Mouse (Mus musculus): ENCODE results near the gene Ccnd3. TPM values are rescaled to one million over a fixed set of nuclear protein-coding genes. Genes with fewer than 3 reads are reported as not detected.
"Not testable (repeated sequence)": the region's sequence is repeated elsewhere in the genome, so short reads cannot be mapped to it uniquely, and the experiment has no call there.

Ccnd3 gene
- polyA plus RNA-seq, 1 experiment from 2014 or later: 18.7 TPM

GRCm38 (mm10) chr17:47610849-47611660, 106.2 kb downstream of the Ccnd3 start, which contains the start of the genes Bysl, Med20 and Gm20517:
Bysl (minus strand) TSS chr17:47611492.
Med20 (plus strand) TSS chr17:47611582.
Gm20517 (plus strand) TSS chr17:47611589.
- Histone ChIP-seq H3K79me2 (ENCODE audit: inconsistent target) (peaks cover 79% of the 10 kb centered on the region), H3K4me3 (ENCODE audit: inconsistent target) (peak within 1 kb of the TSS; percentile 99), H3K27ac (peak within 1 kb of the TSS; percentile 73), H3K36me3 (ENCODE audit: inconsistent target) (peaks cover 3% of the 10 kb centered on the region; the same call in 1 of the 2 replicates)
- WGBS (ENCODE audit: missing documents): under 1% methylated on average over 59 of the region's 59 CpGs

GRCm38 (mm10) chr17:47611661-47611982, 106.8 kb downstream of the Ccnd3 start:
- peaks cover 3% of the 10 kb centered on the region; the same call in 1 of the 2 replicates for H3K36me3 ChIP-seq (ENCODE audit: inconsistent target)
- peaks cover 84% of the 10 kb centered on the region for H3K79me2 ChIP-seq (ENCODE audit: inconsistent target)
- H3K27ac ChIP-seq: peak overlapping the region; percentile 73
- H3K4me3 ChIP-seq (ENCODE audit: inconsistent target): peak overlapping the region; percentile 99
- WGBS (ENCODE audit: missing documents): 0% methylated on average over 13 of the region's 13 CpGs

GRCm38 (mm10) chr17:47614018-47614417, 109.2 kb downstream of the Ccnd3 start:
- peaks cover 18% of the 10 kb centered on the region; the same call in 1 of the 2 replicates for H3K36me3 ChIP-seq (ENCODE audit: inconsistent target)

GRCm38 (mm10) chr17:47616119-47616518, 111.3 kb downstream of the Ccnd3 start:
- 97% methylated on average over 8 of the region's 8 CpGs for WGBS (ENCODE audit: missing documents)
- H3K79me2 ChIP-seq (ENCODE audit: inconsistent target): peaks cover 90% of the 10 kb centered on the region
- H3K27ac ChIP-seq: no peak overlapping the region
- H3K4me3 ChIP-seq (ENCODE audit: inconsistent target): no peak overlapping the region
- H3K36me3 ChIP-seq (ENCODE audit: inconsistent target): peaks cover 26% of the 10 kb centered on the region; the same call in 1 of the 2 replicates

More at GRCm38 (mm10) chr17:47614018-47614417, 109.2 kb downstream of the Ccnd3 start:
- no peak overlapping the region for H3K4me3 ChIP-seq (ENCODE audit: inconsistent target)
- no peak overlapping the region for H3K27ac ChIP-seq
- peaks cover 88% of the 10 kb centered on the region for H3K79me2 ChIP-seq (ENCODE audit: inconsistent target)
- WGBS (ENCODE audit: missing documents): 90% methylated on average over 1 of the region's 1 CpGs

- WGBS (ENCODE audit: missing documents): 88% methylated on average over 4 of the region's 4 CpGs
- H3K36me3 ChIP-seq (ENCODE audit: inconsistent target): peaks cover 26% of the 10 kb centered on the region; the same call in 1 of the 2 replicates
- no peak overlapping the region for H3K4me3 ChIP-seq (ENCODE audit: inconsistent target)
- no peak overlapping the region for H3K27ac ChIP-seq
- H3K79me2 ChIP-seq (ENCODE audit: inconsistent target): peaks cover 86% of the 10 kb centered on the region
Measured at GRCm38 (mm10) chr17:47616652-47617051, 111.8 kb downstream of the Ccnd3 start.

GRCm38 (mm10) chr17:47617605-47618307, 112.9 kb downstream of the Ccnd3 start:
- Histone ChIP-seq H3K79me2 (ENCODE audit: inconsistent target) (peaks cover 82% of the 10 kb centered on the region), H3K36me3 (ENCODE audit: inconsistent target) (peaks cover 33% of the 10 kb centered on the region), H3K27ac (no peak overlapping the region), H3K4me3 (ENCODE audit: inconsistent target) (no peak overlapping the region)
- WGBS (ENCODE audit: missing documents): 94% methylated on average over 9 of the region's 9 CpGs

- Histone ChIP-seq H3K27ac (no peak overlapping the region), H3K4me3 (ENCODE audit: inconsistent target) (no peak overlapping the region), H3K36me3 (ENCODE audit: inconsistent target) (peaks cover 43% of the 10 kb centered on the region), H3K79me2 (ENCODE audit: inconsistent target) (peaks cover 82% of the 10 kb centered on the region)
- WGBS (ENCODE audit: missing documents): 98% methylated on average over 13 of the region's 13 CpGs
Measured at GRCm38 (mm10) chr17:47618556-47619311, 113.9 kb downstream of the Ccnd3 start.

- 91% methylated on average over 14 of the region's 14 CpGs for WGBS (ENCODE audit: missing documents)
- H3K4me3 ChIP-seq (ENCODE audit: inconsistent target): no peak overlapping the region
- H3K79me2 ChIP-seq (ENCODE audit: inconsistent target): peaks cover 39% of the 10 kb centered on the region
- H3K27ac ChIP-seq: no peak overlapping the region
- peaks cover 37% of the 10 kb centered on the region for H3K36me3 ChIP-seq (ENCODE audit: inconsistent target)
Measured at GRCm38 (mm10) chr17:47622912-47623554, 118.2 kb downstream of the Ccnd3 start.

GRCm38 (mm10) chr17:47624572-47624971, 119.7 kb downstream of the Ccnd3 start:
- H3K36me3 ChIP-seq (ENCODE audit: inconsistent target): peaks cover 26% of the 10 kb centered on the region
- 100% methylated on average over 1 of the region's 5 CpGs for WGBS (ENCODE audit: missing documents)
- H3K27ac ChIP-seq; H3K4me3 ChIP-seq (ENCODE audit: inconsistent target): not testable (repeated sequence)
- peaks cover 24% of the 10 kb centered on the region; the same call in 1 of the 2 replicates for H3K79me2 ChIP-seq (ENCODE audit: inconsistent target)

- WGBS (ENCODE audit: missing documents): 94% methylated on average over 2 of the region's 2 CpGs
- Histone ChIP-seq H3K4me3 (ENCODE audit: inconsistent target) (no peak overlapping the region), H3K36me3 (ENCODE audit: inconsistent target) (peaks cover 22% of the 10 kb centered on the region), H3K79me2 (ENCODE audit: inconsistent target) (peaks cover 18% of the 10 kb centered on the region; the same call in 1 of the 2 replicates), H3K27ac (no peak overlapping the region)
Measured at GRCm38 (mm10) chr17:47625088-47625487, 120.2 kb downstream of the Ccnd3 start.

- Histone ChIP-seq H3K36me3 (ENCODE audit: inconsistent target) (peaks cover 22% of the 10 kb centered on the region), H3K4me3 (ENCODE audit: inconsistent target) (no peak overlapping the region), H3K27ac (no peak overlapping the region), H3K79me2 (ENCODE audit: inconsistent target) (peaks cover 17% of the 10 kb centered on the region; the same call in 1 of the 2 replicates)
- WGBS (ENCODE audit: missing documents): 97% methylated on average over 5 of the region's 5 CpGs
Measured at GRCm38 (mm10) chr17:47626031-47626430, 121.2 kb downstream of the Ccnd3 start.

GRCm38 (mm10) chr17:47627791-47628190, 122.9 kb downstream of the Ccnd3 start:
- H3K4me3 ChIP-seq (ENCODE audit: inconsistent target): no peak overlapping the region
- 75% methylated on average over 2 of the region's 2 CpGs for WGBS (ENCODE audit: missing documents)
- H3K79me2 ChIP-seq (ENCODE audit: inconsistent target): peaks cover 9% of the 10 kb centered on the region; the same call in 1 of the 2 replicates
- H3K27ac ChIP-seq: no peak overlapping the region
- H3K36me3 ChIP-seq (ENCODE audit: inconsistent target): peaks cover 15% of the 10 kb centered on the region; the same call in 1 of the 2 replicates

GRCm38 (mm10) chr17:47628851-47629676, 124.2 kb downstream of the Ccnd3 start:
- Histone ChIP-seq H3K36me3 (ENCODE audit: inconsistent target) (peaks cover 2% of the 10 kb centered on the region; the same call in 1 of the 2 replicates), H3K4me3 (ENCODE audit: inconsistent target) (peak overlapping the region; percentile 58), H3K27ac (peak overlapping the region; percentile 40), H3K79me2 (ENCODE audit: inconsistent target) (no peaks in the 10 kb centered on the region; the same call in 1 of the 2 replicates)
- 1% methylated on average over 53 of the region's 63 CpGs for WGBS (ENCODE audit: missing documents)
